Mouse (Mus musculus): ENCODE measurements around the gene Glb1. TPM values are rescaled to one million over a fixed set of nuclear protein-coding genes. Genes with fewer than 3 reads are reported as not detected.
A peak's percentile ranks its signal among the peaks of the same experiment; 100 is the strongest.
"Not testable (repeated sequence)": the region's sequence is repeated elsewhere in the genome, so short reads cannot be mapped to it uniquely, and the experiment has no call there.

Glb1 gene
- polyA plus RNA-seq (2015; fragmentation: Nextera tagmentation; extraction: Ambion mirVana) = 29.7 and 32.2 TPM in 2 replicates

DNA sequence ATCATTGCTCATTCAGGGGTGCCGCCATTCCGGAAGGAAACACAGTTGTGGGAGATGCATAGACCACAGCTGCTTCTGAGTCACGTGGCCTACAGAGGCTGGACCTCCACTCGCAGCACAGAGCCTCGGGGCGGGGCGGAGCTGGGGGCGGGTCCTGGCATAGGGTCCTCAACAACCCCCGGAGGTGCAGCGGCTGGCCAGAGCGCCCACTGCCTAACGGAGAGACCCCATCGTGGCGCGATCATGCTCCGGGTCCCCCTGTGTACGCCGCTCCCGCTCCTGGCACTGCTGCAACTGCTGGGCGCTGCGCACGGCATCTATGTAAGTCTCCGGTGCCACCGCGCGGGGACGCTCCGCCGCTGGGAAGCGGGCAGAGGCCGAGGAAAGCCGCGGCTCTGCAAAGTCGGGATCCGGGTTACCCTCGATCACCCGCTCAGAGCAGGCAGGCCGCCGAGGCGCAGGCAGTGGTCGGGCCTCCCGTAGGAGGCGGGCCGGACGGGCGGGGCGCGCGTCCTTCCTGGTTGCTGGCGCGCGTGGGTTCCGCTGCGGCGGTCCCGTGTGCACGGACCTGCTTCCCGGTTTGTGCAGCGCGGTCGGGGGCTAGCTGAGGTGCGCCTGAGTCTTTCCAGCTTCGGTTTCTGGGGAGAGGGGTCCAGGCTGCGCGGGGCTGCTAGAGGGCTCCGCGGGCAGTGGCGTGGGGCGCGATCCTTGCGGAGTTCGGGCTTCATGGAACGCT is at the start of gene Glb1, which contains the start of gene Tmppe:
Gene Glb1 (plus strand): TSS at position 128 of the 736 bp plus-strand sequence.
Gene Tmppe (plus strand): TSS at position 157 of the 736 bp plus-strand sequence.
- no peaks in the 10 kb centered on the region for H3K27me3 ChIP-seq
- ATAC-seq (ENCODE audit: low FRiP score, low read depth) = peak; percentile 99
- peak within 1 kb of the TSS; percentile 93 for H3K27ac ChIP-seq
- peaks cover 13% of the 10 kb centered on the region for H3K4me1 ChIP-seq
- peak within 1 kb of the TSS; percentile 88 for H3K4me3 ChIP-seq
- H3K4me2 ChIP-seq (replicated peaks) = peak within 1 kb of the TSS; percentile 82
- H3K9ac ChIP-seq = peak within 1 kb of the TSS; percentile 81
- peaks cover 23% of the 10 kb centered on the region for H3K36me3 ChIP-seq
- no peaks in the 10 kb centered on the region for H3K9me3 ChIP-seq
- under 1% methylated on average over 73 of the region's 73 CpGs for WGBS

DNA sequence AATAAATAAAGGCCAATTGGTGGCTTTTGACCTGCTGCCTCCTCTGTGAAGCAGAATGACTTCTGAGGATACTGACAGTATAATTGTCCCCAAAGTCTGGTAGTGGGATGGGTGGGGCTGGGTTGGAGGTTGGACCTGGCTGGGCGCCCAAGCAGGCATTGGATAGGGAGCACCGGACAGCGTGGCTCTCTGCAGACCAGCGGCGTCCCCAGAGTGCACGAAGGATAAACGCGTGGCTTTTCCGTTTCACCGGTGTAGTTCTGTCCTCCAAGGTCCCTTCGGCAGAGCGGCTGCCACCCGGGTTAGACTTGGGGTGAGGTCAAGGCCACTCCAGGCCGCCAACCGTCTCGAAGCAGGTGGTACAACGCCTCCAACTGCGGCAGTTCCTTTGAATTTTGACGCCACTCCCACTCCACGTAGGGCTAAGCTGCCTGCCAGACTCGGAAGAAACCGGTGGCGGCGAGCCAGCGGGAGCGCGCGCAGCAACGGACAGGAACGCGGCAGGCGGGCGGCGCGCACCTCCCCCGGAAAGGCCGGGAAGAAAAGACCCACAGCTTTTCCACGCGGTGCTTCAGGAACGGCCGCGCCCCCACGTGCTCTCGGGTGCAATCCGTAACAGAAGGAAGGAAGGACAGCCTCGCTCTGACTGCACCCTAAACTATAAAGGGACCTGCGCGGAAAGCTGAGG is 32.9 kb upstream of the Glb1 start:
- ATAC-seq (ENCODE audit: low FRiP score, low read depth) = peak; percentile 85
- peaks cover 4% of the 10 kb centered on the region; the same call in 1 of the 2 replicates for H3K4me1 ChIP-seq
- H3K27me3 ChIP-seq = peaks cover 11% of the 10 kb centered on the region; the same call in 1 of the 2 replicates
- H3K36me3 ChIP-seq = peaks cover 1% of the 10 kb centered on the region; the same call in 1 of the 2 replicates
- H3K4me3 ChIP-seq = peak overlapping the region; percentile 52
- peak overlapping the region; percentile 88 for H3K4me2 ChIP-seq (replicated peaks)
- 2% methylated on average over 48 of the region's 48 CpGs for WGBS
- H3K9ac ChIP-seq = peak overlapping the region; percentile 72
- no peaks in the 10 kb centered on the region for H3K9me3 ChIP-seq
- no peak overlapping the region for H3K27ac ChIP-seq

DNA sequence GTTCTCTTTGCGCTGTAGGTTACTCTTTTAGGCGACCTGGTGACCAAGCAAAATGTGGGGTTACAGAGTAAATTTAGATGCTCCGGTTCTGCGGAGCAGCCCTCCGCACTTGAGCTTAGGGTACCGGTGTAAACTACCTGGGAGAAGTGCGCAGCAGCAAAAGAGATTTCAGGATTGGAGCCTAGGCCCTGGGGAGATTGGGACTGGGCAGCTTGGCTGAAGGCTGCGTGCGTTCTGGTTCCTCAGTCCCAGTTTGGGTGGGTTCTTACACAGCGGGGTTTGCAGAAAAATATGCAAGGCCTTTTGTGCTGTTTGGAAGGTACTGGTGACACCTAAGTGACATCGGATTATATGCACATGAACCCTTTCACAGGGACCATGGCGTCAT is 32.4 kb upstream of the Glb1 start:
- peaks cover 4% of the 10 kb centered on the region; the same call in 1 of the 2 replicates for H3K4me1 ChIP-seq
- H3K9ac ChIP-seq = peak overlapping the region; percentile 72
- H3K4me2 ChIP-seq (replicated peaks) = peak overlapping the region; percentile 88
- peaks cover 7% of the 10 kb centered on the region; the same call in 1 of the 2 replicates for H3K36me3 ChIP-seq
- no peak for ATAC-seq (ENCODE audit: low FRiP score, low read depth)
- H3K4me3 ChIP-seq = peak overlapping the region; percentile 52
- WGBS = 13% methylated on average over 12 of the region's 12 CpGs
- H3K9me3 ChIP-seq = no peaks in the 10 kb centered on the region
- H3K27ac ChIP-seq = no peak overlapping the region
- H3K27me3 ChIP-seq = peaks cover 11% of the 10 kb centered on the region; the same call in 1 of the 2 replicates

DNA sequence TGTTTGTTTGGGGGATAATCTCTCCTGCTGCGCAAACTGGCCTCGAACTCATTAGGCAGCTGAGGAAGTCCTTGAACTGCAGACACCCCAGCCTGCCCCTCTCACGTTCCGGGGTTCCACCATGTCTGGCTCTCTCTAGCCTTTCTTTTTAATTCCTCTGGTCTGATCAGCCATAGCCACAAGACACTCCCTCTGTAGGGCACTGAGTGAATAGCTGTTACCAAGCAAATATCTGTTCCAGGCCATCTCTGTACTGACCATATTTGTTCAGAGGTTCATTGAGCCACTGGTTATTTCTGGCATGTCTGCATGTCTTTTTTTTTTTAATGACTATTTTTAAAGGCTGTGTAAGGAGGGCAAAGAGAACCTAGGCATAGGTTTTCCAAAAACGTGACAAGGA is 31.5 kb upstream of the Glb1 start:
- H3K4me1 ChIP-seq; H3K9ac ChIP-seq; H3K9me3 ChIP-seq; H3K4me2 ChIP-seq (replicated peaks); ATAC-seq (ENCODE audit: low FRiP score, low read depth); H3K27ac ChIP-seq; H3K4me3 ChIP-seq: not testable (repeated sequence)
- Histone ChIP-seq H3K27me3 (peaks cover 11% of the 10 kb centered on the region; the same call in 1 of the 2 replicates), H3K36me3 (peaks cover 16% of the 10 kb centered on the region)
- WGBS = 65% methylated on average over 5 of the region's 5 CpGs

DNA sequence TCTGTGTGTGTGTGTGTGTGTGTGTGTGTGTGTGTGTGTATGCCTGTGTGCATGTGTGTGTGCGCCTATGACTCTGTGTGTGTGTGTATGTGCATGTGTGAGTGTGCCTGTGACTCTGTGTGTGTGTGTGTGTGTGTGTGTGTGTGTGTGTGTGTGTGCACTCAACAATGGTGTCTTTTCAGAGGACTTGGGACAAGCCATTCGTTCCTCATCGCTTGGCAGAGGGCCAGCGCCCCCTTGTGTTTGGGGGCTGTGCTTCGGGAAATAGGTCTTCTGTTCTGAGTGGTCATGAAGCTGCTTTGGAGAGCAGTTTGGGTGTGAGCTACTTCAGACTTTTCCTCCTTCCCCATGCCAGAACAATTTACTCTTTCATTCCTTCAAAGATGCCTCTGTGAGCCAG is 29.2 kb upstream of the Glb1 start:
- H3K9me3 ChIP-seq; H3K27ac ChIP-seq; H3K4me3 ChIP-seq; ATAC-seq (ENCODE audit: low FRiP score, low read depth); H3K4me2 ChIP-seq (replicated peaks); H3K4me1 ChIP-seq; H3K9ac ChIP-seq; H3K27me3 ChIP-seq: not testable (repeated sequence)
- 46% methylated on average over 5 of the region's 5 CpGs for WGBS
- H3K36me3 ChIP-seq = peaks cover 36% of the 10 kb centered on the region

DNA sequence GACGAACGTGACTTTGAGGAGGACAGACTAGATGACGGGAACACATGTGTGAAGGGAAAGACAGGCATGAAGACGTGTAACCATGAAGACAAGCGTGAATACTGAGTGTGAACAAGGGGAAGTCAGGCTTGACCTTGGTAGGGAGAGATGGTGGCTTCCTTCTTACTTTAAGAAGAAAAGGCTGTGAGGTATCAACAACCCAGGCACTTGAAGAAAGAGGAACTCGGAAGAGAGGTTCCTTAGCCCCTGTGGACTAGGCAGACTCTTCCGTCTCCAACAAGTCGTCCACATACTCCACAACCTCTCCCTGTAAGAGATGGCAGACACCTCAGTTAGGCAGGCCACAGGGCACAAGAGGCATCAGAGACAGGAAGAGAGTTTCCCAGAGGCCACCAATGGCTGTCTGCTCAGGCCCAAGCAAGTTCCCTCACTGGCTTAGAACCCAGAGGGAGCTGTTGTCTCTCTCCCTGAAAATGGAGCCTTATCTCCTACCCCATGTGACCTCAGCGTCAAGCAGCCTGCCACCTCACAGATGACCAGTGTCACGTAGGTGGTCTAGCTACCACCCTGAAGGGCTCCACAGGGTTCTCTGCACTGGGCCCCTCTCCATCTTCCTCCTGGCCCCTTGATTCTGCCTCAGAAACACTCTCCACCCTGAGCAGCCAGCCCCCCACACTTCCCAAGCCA is 25.5 kb upstream of the Glb1 start:
- H3K36me3 ChIP-seq = peaks cover 68% of the 10 kb centered on the region
- H3K4me3 ChIP-seq = no peak overlapping the region
- no peaks in the 10 kb centered on the region for H3K4me1 ChIP-seq
- no peaks in the 10 kb centered on the region for H3K27me3 ChIP-seq
- H3K9ac ChIP-seq = no peak overlapping the region
- 90% methylated on average over 10 of the region's 10 CpGs for WGBS
- no peaks in the 10 kb centered on the region for H3K9me3 ChIP-seq
- no peak overlapping the region for H3K27ac ChIP-seq
- no peak for ATAC-seq (ENCODE audit: low FRiP score, low read depth)
- no peak overlapping the region for H3K4me2 ChIP-seq (replicated peaks)

DNA sequence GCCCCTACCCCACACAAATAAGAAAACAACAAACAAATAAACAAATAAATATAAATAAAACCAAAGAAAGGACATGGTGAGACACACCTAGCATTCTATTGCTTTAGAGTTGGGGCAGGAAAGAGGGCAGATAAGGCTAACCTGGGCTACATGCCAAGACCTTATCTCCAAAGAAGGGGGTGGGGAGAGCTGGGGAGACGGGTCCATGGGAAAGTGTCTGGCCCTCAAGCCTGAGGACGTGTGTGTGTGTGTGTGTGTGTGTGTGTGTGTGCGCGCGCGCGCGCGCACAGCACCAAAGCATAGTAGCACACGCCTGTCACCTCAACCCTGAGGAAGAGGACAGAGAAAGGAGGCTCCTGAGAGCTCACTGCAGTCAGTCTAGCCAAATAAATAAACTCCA is 23.7 kb upstream of the Glb1 start:
- H3K27me3 ChIP-seq = no peaks in the 10 kb centered on the region
- no peak overlapping the region for H3K9ac ChIP-seq
- no peak overlapping the region for H3K27ac ChIP-seq
- H3K4me2 ChIP-seq (replicated peaks) = no peak overlapping the region
- H3K36me3 ChIP-seq = peaks cover 71% of the 10 kb centered on the region
- H3K4me1 ChIP-seq = no peaks in the 10 kb centered on the region
- H3K9me3 ChIP-seq = no peaks in the 10 kb centered on the region
- no peak overlapping the region for H3K4me3 ChIP-seq
- no peak for ATAC-seq (ENCODE audit: low FRiP score, low read depth)
- WGBS = 94% methylated on average over 10 of the region's 10 CpGs

DNA sequence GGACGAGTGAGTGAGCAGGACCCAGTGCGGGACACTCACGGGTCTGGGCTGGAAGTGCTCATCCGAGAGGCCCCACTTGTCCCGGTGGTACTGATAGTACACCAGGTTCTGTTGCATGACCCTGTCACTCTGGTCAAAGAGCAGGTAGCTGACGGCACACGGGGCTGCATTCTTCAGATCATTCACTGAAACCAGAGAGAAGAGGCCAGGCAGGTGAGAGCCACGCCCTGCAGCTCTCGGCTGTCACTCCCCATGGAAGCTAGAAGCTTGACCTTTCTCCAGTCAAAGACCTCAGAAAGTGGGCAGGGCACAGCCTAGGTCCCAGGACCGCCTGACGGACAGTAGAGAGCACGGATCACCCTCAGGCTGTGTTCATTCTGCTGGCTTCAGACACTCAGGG is 21.0 kb upstream of the Glb1 start:
- Histone ChIP-seq H3K27ac (no peak overlapping the region), H3K9ac (no peak overlapping the region), H3K4me1 (no peaks in the 10 kb centered on the region), H3K27me3 (no peaks in the 10 kb centered on the region), H3K4me2 (replicated peaks) (no peak overlapping the region), H3K4me3 (no peak overlapping the region), H3K9me3 (no peaks in the 10 kb centered on the region), H3K36me3 (peaks cover 74% of the 10 kb centered on the region)
- ATAC-seq (ENCODE audit: low FRiP score, low read depth) = no peak
- 86% methylated on average over 12 of the region's 12 CpGs for WGBS

DNA sequence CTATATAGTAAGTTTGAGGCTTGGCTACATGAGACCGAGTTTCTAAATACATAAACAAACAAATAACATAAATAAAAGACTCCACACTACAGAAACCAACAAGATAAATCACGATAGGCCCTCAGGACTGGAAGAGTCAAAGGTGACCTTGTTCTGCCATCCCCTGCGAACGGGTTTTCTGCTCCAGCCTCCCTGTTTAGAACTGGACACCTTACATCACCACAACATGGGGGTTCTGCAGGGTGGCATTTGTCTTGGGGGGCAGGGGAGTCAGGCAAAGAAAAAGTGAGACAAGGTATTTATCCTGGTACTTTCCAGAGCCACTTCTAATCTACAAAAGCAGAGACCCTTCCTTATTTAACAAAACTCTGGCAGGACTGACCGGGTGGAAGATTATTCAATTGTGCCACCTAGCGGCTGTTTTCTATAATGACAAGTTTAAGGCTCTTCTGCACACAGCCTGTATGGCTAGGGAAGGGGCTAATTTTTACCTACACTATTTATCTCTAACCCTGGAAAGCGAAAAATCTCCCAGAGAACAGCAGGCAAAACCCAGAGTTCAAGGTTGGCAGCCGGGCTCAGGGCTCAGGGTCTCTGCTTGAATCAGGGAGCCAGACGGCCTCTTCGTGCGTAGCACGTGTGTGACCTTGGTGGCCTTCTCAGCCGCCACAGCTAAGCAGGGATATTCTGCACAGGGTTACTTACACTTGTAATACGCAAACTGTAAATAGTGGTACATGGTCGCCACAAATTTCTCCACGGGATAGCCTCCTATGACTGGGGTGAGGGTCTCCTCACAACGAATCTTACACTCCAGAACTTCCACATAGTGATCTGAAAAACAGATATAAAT is 19.8 kb upstream of the Glb1 start:
- Histone ChIP-seq H3K4me1 (no peaks in the 10 kb centered on the region), H3K9me3 (no peaks in the 10 kb centered on the region), H3K9ac (no peak overlapping the region), H3K36me3 (peaks cover 74% of the 10 kb centered on the region), H3K4me3 (no peak overlapping the region), H3K27ac (no peak overlapping the region), H3K27me3 (no peaks in the 10 kb centered on the region), H3K4me2 (replicated peaks) (no peak overlapping the region)
- 0 out of 2 replicates have a peak, but pooled peaks have one; percentile 37 for ATAC-seq (ENCODE audit: low FRiP score, low read depth)
- WGBS = 70% methylated on average over 17 of the region's 17 CpGs

DNA sequence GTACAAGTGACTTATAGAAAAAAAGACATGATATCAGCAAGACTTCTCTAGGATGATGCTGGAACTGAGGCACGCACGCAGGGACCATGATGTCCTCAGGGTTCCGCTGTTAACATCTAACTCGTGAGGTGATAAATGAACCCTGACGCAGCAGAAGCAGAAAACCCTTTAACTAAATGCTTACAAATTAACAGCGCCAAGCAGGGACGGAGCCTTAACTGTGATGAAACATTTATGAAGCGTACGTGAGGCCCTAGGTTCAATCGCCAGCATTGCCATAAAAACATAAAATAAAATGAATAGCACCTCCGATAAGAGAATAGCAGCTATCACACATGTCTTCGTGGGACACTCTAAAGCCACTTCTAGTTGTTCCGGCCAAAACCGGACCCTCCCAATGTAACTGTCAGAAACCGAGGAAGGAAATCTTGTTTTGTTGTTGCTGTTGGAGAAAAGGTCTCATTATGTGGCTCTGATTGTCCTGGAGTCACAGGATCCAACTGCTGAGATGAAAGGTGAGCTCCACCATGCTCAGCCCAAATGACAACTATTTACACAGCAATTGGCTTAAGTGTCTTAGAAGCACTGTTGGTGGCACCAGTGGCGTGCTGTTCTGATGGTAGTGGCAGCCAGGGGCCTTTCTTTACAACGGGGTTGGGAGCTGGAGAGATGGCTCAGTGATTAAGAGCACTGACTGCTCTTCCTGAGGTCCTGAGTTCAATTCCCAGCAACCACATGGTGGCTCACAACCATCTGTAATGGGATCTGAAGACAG is 17.8 kb upstream of the Glb1 start:
- Histone ChIP-seq H3K27ac (no peak overlapping the region), H3K9me3 (no peaks in the 10 kb centered on the region), H3K27me3 (no peaks in the 10 kb centered on the region), H3K4me2 (replicated peaks) (no peak overlapping the region), H3K9ac (no peak overlapping the region), H3K4me1 (peaks cover 4% of the 10 kb centered on the region), H3K36me3 (peaks cover 55% of the 10 kb centered on the region), H3K4me3 (no peak overlapping the region)
- no peak for ATAC-seq (ENCODE audit: low FRiP score, low read depth)
- WGBS = 74% methylated on average over 17 of the region's 17 CpGs

DNA sequence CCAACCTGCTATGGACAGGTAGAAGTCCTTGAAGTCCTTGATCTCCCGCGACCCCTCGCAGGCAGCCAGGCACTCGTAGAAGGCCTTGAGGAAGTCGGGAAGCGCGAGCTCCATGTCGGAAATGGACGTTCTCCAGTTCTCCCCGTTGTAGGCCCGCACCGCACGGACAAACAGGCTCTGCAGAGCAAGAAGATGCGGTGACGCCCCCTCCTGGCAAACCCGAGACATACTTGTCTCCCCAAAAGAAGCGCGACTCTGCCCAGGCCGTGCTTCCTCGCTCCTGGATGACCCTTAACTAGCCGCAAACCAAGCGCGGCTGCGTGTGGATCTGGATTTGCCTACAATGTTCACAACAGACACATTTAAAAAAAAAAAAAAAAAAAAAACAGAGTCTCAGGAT is 16.2 kb upstream of the Glb1 start:
- ATAC-seq (ENCODE audit: low FRiP score, low read depth) = no peak
- no peak overlapping the region for H3K9ac ChIP-seq
- H3K27me3 ChIP-seq = no peaks in the 10 kb centered on the region
- H3K4me2 ChIP-seq (replicated peaks) = no peak overlapping the region
- no peak overlapping the region for H3K27ac ChIP-seq
- peaks cover 19% of the 10 kb centered on the region for H3K4me1 ChIP-seq
- no peaks in the 10 kb centered on the region for H3K9me3 ChIP-seq
- H3K36me3 ChIP-seq = peaks cover 43% of the 10 kb centered on the region
- 91% methylated on average over 24 of the region's 24 CpGs for WGBS
- H3K4me3 ChIP-seq = no peak overlapping the region
